Mouse (Mus musculus) G1E (cell line): ENCODE results near the gene Ccdc85c.

Experiments
- CTCF ChIP-seq: IDR thresholded peaks from 2 replicates; pipeline ENCODE4 v1.5.1; 2012; ENCODE audit warnings: low read depth, low read length, inconsistent platforms, mixed read lengths
- GATA1 ChIP-seq: IDR thresholded peaks from 2 replicates; pipeline ENCODE4 v1.6.1; 2012; ENCODE audit warnings: borderline replicate concordance, low read length, inconsistent platforms, mixed read lengths

DNA sequence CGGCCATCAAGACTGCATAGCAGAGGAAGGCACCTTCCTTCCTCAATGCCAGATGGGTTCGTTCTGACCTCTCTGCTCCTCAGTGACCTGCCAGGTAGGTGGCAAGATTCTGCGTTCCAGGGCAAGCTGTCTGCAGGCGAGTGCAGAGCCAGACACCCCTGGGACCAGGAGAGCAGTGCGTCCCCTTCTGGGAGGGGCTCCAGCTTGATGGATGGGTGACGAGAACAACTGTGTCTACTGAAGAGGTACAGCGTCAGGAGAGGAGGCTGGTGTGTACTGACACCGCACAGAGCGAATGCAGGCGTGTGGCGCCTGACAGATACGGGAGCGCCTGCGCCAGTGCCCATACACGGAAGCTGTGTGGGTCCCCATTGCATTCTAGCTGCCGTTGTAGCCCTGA, 47.7 kb downstream of the Ccdc85c start:
- no peak for TF ChIP-seq CTCF
- TF ChIP-seq GATA1: no peak
